Mouse (Mus musculus): Measurements from ENCODE around the gene Dcun1d4.

The Dcun1d4 gene

DNA sequence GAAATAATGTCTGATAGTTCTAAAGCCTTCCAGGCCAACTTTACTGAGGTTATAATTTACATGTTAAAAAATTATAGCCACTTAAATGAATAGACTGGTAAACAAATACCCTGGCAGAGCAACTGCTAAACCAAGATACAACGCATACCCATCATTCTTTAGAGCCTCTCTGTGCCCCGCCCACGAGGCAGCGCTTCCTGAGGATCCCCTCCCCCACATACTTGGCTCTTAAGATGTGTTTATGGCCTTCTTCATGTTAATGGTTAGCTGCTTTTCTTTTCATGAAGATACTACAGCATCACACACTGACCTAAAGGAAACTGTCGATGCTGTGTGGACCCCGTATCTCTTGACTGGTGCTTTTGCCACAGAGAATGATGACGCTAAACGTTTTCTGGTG lies 17.8 kb downstream of the Dcun1d4 start:
- DNase-seq (ENCODE audit: low spot score in 2 of 2) = no peak

DNA sequence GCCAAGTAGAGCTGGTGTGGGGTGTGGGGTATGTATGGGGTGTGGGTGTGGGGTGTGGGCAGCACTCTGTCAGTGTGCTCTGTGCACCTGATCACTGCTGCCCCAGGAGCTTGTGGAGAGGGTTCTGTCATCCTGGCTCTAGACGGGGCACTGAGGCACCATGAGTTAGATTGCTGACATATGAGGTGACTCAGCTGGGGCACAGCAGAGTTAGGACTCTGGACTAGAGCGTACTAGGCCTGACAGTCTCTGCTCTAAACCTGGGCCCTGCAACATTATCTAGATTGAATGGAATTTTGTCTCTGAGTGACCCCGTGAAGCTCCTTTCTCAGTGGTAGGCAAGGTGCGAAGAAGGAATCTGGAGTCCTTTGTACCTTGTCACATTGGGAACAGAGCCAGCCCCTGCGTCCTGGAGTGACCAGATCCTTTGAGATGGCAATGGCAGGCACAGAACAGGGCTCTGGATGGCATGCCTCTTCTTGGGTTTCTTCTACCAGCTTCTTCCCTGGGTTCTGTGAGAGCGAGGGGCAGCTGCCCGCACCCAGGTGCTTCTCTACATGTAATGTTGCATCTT lies 20.2 kb downstream of the Dcun1d4 start:
- DNase-seq (ENCODE audit: low spot score in 2 of 2) = no peak

GRCm38 (mm10) chr5:73502422-73502821 lies 21.6 kb downstream of the Dcun1d4 start:
- DNase-seq (ENCODE audit: low spot score in 2 of 2) = no peak

- DNase-seq (ENCODE audit: low spot score in 2 of 2) = no peak
Observed at GRCm38 (mm10) chr5:73503015-73503757, 22.4 kb downstream of the Dcun1d4 start.

- DNase-seq (ENCODE audit: low spot score in 2 of 2) = no peak
Observed at GRCm38 (mm10) chr5:73511074-73511473, 30.3 kb downstream of the Dcun1d4 start.

- no peak for DNase-seq (ENCODE audit: low spot score in 2 of 2)
Observed at GRCm38 (mm10) chr5:73512241-73512640, 31.4 kb downstream of the Dcun1d4 start.

DNA sequence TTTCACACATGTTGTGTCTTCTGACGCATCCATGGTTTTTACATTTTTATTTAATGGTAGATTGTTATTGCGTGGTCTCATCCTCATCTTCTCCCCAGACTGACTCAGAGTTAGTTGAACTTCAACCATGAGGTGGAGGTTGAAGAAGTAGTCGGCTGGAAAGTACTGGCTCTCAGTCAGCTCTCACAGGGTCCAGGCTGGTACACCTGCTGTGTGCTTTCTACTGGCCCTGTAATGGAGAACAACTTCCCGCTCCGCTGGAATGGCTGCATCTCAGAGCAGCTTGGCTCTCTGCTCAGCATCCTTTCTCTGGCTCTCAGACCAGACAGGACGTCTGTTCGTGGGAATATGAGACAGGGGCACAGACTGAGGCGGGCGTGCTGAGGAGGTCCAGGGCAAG lies 31.9 kb downstream of the Dcun1d4 start:
- DNase-seq (ENCODE audit: low spot score in 2 of 2) = no peak

DNA sequence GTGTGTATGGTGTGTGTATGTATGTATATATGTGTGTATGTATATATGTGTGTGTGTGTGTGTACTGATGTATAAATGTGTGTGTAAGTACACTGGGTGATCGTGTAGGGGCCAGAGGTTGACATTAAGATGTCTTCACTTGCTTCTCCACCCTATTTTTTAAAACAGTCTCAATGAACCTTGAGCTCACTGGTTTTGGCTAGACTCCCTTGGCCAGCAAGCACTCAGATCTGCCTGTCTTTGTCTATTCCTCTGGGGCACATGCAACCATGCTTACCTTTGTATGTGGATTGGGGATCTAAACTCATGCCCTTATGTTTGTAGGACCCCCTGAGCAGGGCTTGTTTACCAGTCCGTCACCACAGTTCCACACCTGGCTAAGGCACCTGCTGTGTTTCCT lies 33.4 kb downstream of the Dcun1d4 start:
- DNase-seq (ENCODE audit: low spot score in 2 of 2) = no peak

DNA sequence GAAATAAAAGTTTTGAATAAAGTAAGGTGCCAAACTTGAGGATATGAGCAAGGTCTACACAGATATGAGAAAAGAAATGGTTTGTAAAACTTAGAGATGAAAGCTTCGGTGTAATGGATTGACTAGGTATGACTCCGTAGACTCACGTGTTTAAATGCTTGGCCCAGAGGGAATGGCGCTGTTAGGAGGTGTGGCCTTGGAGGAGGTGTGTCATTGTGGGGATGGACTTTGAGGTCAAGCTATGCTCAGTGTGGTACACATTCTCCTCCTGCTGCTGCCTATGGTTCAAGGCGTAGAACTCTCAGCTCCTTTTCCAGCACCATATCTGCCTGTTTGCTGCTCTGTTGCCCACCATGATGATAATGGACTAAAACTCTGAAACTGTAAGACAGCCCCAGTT lies 36.5 kb downstream of the Dcun1d4 start:
- no peak for DNase-seq (ENCODE audit: low spot score in 2 of 2)

GRCm38 (mm10) chr5:73518424-73519211 lies 37.8 kb downstream of the Dcun1d4 start:
- no peak for DNase-seq (ENCODE audit: low spot score in 2 of 2)

- no peak for DNase-seq (ENCODE audit: low spot score in 2 of 2)
Observed at GRCm38 (mm10) chr5:73520787-73521186, 40.0 kb downstream of the Dcun1d4 start.

- DNase-seq (ENCODE audit: low spot score in 2 of 2) = no peak
Observed at GRCm38 (mm10) chr5:73523227-73523626, 42.4 kb downstream of the Dcun1d4 start.

DNA sequence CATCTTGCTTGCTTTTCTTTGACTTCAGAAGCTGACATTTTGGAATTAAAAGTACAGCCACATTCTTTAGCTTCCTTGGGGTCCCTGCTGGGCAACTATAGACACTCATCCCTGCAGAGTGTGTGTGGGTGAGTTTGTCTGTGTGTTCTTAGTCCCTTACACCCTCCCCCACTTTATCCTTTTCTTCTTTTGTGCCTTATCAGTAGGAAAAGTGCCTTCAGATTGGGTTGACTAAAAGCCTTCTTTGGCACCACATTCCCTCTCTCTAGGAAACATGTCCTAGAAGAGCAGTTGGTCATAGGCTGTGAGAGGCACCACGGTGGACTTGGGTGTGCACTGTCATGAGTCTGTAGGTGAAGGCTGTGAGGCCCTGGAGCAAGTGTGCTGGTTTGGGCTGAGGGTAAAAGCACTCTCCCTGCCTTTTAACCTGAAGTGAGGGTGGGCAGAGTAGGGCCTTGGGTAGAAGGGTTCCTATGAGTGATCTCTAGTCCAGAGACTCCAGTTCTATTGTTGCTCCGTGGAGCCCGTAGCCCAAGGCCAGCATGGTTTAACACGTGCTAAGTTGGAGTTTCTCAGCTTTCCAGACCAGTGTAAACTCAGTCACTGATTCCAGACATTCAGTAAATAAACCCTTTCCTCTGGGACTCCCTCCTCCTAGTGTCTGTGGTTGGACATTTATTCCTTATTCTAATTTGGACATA lies 43.6 kb downstream of the Dcun1d4 start:
- DNase-seq (ENCODE audit: low spot score in 2 of 2) = no peak

DNA sequence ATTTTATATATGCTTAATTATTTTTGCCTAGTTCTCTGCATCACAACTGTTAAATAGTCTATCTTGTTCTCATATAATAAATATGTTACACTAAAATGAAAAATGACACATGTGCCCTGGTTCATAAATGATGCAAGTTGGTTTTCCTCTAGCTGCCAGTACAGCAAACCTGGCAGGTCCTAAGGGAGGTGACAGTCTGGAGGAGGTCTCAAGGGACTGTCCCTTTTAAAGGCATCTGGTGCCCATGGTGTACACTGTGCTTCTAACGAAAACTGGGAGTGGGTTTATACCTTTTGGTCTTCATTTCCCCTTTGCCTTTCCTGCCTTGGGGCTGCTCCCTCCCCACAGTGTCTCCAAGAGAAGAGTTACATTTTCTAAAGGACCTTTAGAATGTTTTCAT lies 51.4 kb downstream of the Dcun1d4 start:
- no peak for DNase-seq (ENCODE audit: low spot score in 2 of 2)

DNA sequence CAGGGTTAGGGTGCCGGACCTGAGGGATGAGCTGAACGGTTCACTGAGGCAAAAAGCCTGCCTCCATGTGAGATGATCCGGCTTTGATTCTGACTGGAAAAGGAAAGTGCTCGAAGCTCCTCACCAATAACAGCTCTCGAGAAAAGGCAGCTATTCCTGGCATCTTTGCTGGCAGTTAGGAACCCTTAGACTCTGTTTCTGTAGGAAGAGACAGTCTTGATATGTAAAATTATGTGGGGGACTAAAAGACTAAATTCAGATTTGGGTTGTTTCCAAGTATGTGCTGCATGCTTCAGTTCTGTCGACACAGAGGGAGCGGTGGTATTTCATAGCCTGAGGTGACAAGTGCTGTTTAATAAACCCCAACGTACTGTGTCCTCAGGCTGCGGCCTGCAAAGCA lies 52.1 kb downstream of the Dcun1d4 start:
- DNase-seq (ENCODE audit: low spot score in 2 of 2) = no peak

GRCm38 (mm10) chr5:73537669-73538068 lies 56.9 kb downstream of the Dcun1d4 start:
- DNase-seq (ENCODE audit: low spot score in 2 of 2) = no peak

DNA sequence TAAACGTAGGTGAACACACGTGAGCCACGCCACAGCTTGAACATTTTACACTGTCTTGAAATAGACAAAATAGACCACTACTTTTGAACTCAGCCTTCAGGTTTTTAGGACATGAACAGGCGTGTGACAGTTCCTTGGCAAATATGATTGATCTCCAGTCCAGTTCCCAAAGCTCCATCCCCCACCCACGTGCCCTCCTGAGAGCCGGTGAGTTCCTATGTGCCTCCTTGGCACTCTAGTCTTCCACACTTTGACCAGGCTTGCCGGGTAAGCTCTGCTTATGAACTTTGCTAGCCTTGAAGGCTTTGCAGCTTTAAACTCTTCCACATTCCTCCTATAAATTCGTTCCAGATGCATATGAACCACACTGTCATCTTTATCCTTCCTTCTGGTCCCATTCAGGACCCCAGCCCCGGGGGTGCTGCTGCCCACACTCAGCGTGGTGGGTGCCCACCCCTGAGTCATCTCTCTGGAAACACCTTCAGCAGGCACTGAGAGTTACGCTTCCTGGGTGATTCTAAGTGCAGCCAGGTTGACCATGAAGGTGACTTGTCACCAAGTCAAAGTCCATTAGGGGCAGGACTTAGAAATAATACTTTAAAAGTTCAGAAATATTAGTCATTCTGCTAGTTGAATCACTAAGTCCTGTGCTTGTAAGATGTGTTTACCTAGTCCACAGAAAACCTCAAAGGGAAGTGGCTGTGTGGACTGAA lies 57.9 kb downstream of the Dcun1d4 start:
- DNase-seq (ENCODE audit: low spot score in 2 of 2) = no peak

DNA sequence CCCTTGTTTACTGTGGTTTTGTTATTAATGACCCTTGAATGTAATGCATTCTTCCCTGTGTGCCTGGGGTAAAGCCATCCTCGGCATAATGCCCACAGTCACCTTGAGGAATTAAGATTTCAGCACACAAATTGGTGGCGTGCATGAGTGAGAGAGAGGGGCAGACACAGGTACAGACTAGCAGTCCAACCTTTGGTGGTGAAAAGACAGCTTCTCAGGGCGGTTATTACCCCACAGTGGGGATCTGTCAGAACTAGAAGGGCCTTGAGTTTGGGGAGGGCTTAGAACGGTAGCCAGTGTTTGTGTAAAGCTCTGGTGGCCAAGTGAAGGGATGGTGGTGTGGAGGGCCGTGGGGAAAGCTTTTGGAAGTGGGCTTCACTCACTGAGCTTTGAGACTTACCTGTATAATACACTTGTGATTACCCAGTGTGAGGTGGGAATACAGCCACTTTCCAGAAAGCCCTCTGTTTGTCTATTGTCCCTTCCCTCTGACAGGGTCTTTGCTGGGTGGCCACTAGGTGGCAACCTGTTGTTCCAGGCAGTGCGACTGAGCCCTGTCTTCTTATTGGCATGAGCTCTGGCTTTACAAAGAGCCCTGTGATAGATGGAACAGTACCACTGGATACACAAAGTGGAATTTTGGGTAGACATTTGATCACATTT lies 59.2 kb downstream of the Dcun1d4 start:
- peak in 1 of 2 experiments; percentile 32 for DNase-seq (ENCODE audit: low spot score in 2 of 2)

DNA sequence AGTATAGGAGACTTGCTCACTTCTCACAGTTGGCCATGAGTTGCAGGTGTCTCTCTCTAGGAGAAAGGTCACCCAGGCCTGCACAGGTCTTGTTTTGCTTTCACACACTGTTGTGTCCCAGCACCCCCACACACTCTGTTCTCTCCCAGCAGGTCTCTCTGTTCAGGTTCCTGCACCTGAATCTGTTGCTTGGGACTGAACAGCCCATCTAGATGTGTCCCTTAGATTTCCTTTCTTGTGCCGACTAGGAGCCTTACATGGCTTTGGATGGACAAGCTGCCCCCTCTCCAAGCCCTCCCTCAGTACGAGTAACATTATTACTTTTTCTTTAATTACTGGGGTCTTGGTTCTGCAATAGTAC lies 59.7 kb downstream of the Dcun1d4 start:
- DNase-seq (ENCODE audit: low spot score in 2 of 2) = no peak

- no peak for DNase-seq (ENCODE audit: low spot score in 2 of 2)
Observed at GRCm38 (mm10) chr5:73544111-73544753, 63.4 kb downstream of the Dcun1d4 start.

GRCm38 (mm10) chr5:73545641-73546040 lies 64.8 kb downstream of the Dcun1d4 start:
- DNase-seq (ENCODE audit: low spot score in 2 of 2) = no peak
